Mouse (Mus musculus) CD4-positive, CD25-positive, alpha-beta regulatory T cell, adult 9 weeks (primary cell): ENCODE measurements around the gene Lep. TPM values are rescaled to one million over a fixed set of nuclear protein-coding genes. Genes with fewer than 3 reads are reported as not detected.

Experiments
- polyA plus RNA-seq: library from polyadenylated mRNA; unstranded; fragments of 100-300 nt; shearing (Covaris generic); gene quantifications from one replicate; pipeline ENCODE4 v1.2.1, GENCODE M21; 2017

The Lep gene
- polyA plus RNA-seq: not detected

DNA sequence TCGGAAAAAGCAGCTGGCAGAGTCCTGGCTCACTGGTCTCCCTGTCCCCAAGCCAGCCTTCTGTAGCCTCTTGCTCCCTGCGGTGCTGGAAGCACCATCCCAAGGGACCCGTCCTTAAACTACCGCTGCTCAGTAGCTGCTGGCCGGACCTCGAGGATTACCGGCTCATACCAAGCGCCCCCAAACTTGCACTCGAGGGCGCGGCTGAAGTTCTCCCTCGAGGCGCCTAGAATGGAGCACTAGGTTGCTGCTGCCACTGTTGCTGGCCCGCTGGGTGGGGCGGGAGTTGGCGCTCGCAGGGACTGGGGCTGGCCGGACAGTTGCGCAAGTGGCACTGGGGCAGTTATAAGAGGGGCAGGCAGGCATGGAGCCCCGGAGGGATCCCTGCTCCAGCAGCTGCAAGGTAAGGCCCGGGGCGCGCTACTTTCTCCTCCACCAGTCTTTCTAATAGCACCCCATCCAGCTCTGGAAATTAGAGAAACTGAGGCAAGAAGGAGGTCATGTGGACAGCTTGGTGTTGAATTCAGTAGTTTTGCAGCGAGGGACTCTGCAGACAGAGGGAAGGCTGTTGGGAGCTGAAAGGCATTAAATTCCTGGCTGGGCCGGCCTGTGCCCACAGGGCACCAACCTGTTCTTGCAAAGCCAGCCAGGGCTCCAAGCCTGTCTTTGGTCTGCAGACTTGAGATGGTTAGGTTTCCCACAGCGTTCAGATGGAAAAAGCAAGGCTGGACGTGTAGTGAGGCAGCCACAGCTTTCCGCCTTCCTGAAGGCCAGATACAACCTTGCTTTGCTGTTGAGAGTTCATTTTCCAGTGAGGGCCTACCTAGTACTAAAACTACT is at the start of gene Lep:
Gene Lep (plus strand): TSS at position 375 of the 840 bp plus-strand sequence.

Other genes with a start within 250 kb of the Lep start
- gene Lrrc4, start 228.5 kb upstream of the Lep start, polyA plus RNA-seq: not detected
- 69.8 TPM for gene Rbm28, start 104.8 kb downstream of the Lep start, polyA plus RNA-seq
- gene Prrt4, start 119.4 kb downstream of the Lep start, polyA plus RNA-seq: not detected
- 53.9 TPM for gene Impdh1, start 156.1 kb downstream of the Lep start, polyA plus RNA-seq
- gene Hilpda, start 212.3 kb downstream of the Lep start, polyA plus RNA-seq: 43.6 TPM
- 0.74 TPM for gene Fam71f2, start 219.4 kb downstream of the Lep start, polyA plus RNA-seq